Mouse (Mus musculus) thymus, postnatal 10 days (tissue): ENCODE measurements around the gene Vmn1r81.

ENCODE experiments used
- DNase-seq, 2 experiments: peaks; one replicate each; pipeline ENCODE4 v3.0.0; 2021; ENCODE audit warnings: low spot score in 2 of 2

Gene Vmn1r81

DNA sequence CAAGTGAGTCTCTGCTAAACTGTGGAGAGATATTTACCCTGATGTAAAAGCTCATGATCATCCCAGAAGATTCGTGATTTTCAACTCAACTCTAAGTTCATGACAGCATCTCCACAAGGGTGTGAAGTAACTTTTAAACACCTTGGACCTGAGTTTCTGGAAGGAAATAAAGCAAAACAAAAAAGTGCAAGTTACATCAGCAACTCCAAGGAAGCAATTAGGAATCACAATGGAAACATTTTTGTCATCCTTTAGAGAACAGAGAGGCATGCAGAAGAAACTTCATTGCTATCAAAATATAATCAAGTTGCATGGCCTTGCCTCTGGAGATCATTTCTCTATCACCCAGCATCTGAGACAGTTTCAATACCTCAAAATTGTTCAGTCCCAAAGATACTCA is at the start of gene Vmn1r81:
Gene Vmn1r81 (minus strand): TSS at position 101 of the 400 bp plus-strand sequence.
- DNase-seq: no peak

DNA sequence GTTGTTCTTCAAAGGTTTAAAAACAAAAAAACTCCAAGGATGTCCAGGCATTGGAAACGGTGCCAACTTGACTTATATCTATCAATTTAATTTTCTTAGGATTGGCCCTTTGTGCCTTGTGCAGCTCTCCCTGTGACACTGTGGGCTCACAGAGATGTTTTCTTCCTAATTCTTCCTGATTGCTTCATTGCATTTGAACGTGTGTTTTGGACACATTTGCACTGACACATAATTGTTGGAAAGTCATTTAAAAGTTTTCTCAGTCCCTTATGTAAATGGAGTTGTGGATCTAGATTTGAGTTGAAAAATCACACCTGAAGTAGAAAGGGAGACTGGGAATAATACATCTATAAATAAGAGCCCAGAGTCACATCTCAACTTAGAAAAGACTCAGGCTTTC is 32.1 kb upstream of the Vmn1r81 start, which contains the start of gene Vmn1r82:
Gene Vmn1r82 (plus strand): TSS at position 301 of the 400 bp plus-strand sequence.
- no peak for DNase-seq

DNA sequence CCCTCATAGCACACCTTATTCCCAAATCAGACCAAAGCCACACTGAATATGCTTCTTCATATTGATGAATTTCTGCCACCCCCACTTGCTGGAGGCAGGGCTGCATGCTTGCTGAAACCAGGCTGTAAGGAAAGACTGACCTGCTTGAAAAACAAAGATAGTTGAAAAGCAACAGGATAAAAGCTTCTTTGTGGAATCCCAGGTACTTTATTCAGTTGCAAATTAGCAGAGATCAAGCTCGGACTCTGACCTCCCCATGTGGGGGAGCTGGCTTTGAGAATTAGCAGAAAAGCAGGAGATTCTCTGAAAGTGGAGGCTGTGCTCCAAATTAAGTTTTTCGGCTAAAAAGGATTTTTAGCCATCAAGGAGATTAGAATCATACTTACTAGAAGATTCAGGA is 63.9 kb downstream of the Vmn1r81 start:
- DNase-seq: no peak
